Mouse (Mus musculus) testis, adult 2 months (tissue): ENCODE measurements around the gene Ficd. TPM values are rescaled to one million over a fixed set of nuclear protein-coding genes. Genes with fewer than 3 reads are reported as not detected.

Experiments
- H3K27ac ChIP-seq: fragments of 200-500 bp; 2 replicates; pipeline ENCODE4 v1.5.1; 2012; ENCODE audit warnings: low read depth, low read length; ENCODE audit not compliant: control insufficient read depth, insufficient read depth
- H3K27me3 ChIP-seq: fragments of 200-500 bp; 2 replicates; pipeline ENCODE4 v1.6.1; 2012; ENCODE audit warnings: mild to moderate bottlenecking, low read length, moderate library complexity; ENCODE audit not compliant: control insufficient read depth, insufficient read depth
- H3K36me3 ChIP-seq: fragments of 200-500 bp; 2 replicates; pipeline ENCODE4 v1.6.1; 2012; ENCODE audit warnings: mild to moderate bottlenecking, low read length; ENCODE audit not compliant: control insufficient read depth, insufficient read depth
- H3K4me1 ChIP-seq: fragments of 200-500 bp; 2 replicates; pipeline ENCODE4 v1.6.1; 2012; ENCODE audit warnings: low read length; ENCODE audit not compliant: control insufficient read depth, insufficient read depth
- H3K4me3 ChIP-seq: fragments of 200-500 bp; 2 replicates; pipeline ENCODE4 v1.5.1; 2012; ENCODE audit warnings: low read depth, mild to moderate bottlenecking, low read length, moderate library complexity, mixed read lengths; ENCODE audit not compliant: control insufficient read depth
- CTCF ChIP-seq: fragments of 200-500 bp; IDR thresholded peaks from 2 replicates; pipeline ENCODE4 v1.5.1; 2012; ENCODE audit warnings: low read depth, mild to moderate bottlenecking, inconsistent platforms, low read length, moderate library complexity; ENCODE audit not compliant: control insufficient read depth, insufficient read depth, insufficient replicate concordance
- POLR2A ChIP-seq: fragments of 200-500 bp; IDR thresholded peaks from 2 replicates; pipeline ENCODE4 v1.6.1; 2012; ENCODE audit warnings: low read depth, mild to moderate bottlenecking, inconsistent platforms, low read length, moderate library complexity; ENCODE audit not compliant: control insufficient read depth
- polyA plus RNA-seq: library from polyadenylated mRNA; depleted of rRNA; stranded (reverse); fragments of >200 nt; gene quantifications from 2 replicates; pipeline ENCODE4 v1.2.3, GENCODE M21; 2012

The Ficd gene
- polyA plus RNA-seq, 1 experiment = 5.2 TPM

DNA sequence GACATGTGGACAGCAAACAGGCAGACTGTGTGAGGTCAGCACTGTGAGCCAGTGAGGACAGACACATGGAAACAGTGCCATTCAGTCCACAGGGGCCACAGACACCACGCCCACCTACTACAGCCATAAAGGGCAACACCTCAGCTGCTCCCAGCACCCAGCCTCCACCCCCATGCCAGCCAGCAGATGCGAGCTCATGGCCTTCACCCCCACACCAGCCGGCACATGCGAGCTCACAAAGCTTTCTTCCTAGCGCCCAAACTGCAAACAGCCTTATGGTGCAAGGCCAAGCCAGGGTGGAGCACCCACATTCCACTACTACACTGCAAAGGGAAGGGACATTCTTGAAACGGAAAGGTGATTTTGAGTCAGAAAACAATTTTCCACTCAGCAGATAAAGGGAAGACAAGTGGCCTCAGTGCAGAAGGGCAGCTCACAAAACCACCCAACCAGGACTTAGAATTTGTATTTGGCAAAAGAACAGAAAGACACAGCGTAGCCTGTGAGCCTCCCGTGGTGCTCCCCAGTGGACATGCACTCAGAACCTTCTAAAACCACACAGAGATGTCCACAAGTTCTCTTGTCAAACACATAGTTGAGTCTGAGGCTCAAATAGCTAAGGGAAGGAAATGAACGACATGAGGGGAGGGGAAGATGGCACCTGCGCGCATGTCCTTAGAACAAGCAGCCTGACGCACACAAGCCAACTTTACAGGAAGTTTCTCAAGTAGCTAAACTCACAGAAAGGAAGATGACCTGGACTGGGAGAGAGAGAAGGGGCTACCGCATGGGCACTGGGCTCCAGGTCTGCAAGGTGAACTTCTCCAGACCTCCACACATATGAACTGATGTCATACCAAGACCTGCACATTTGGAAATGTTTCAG lies 30.3 kb downstream of the Ficd start:
- no peaks in the 10 kb centered on the region for H3K36me3 ChIP-seq
- TF ChIP-seq CTCF (no peak), POLR2A (no peak)
- peak overlapping the region; percentile 19; the same call in 1 of the 2 replicates for H3K27ac ChIP-seq

DNA sequence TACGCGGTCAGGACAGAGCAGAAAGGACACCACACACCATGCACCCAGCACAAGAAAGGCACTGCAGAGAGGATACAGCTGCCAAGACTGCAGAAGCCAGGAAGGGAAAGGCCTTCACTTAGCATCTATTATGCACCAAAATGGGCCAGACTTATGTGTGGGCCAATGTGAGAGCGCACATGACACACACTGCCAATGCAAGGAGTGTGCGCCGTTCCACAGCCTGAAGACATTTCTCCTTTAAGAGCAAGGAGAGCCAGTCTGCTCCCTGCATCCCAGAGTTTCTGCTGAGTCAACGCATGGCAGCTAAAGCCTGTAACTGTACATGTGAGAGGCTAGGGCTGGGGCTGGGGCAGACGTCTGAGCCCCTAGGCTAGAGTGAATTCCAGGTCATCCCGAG lies 33.2 kb downstream of the Ficd start:
- no peaks in the 10 kb centered on the region; the same call in 1 of the 2 replicates for H3K4me1 ChIP-seq
- no peak overlapping the region for H3K4me3 ChIP-seq
- no peak overlapping the region for H3K27ac ChIP-seq
- H3K27me3 ChIP-seq = no peaks in the 10 kb centered on the region
- no peak for TF ChIP-seq CTCF
- no peak for TF ChIP-seq POLR2A
- H3K36me3 ChIP-seq = no peaks in the 10 kb centered on the region

More for the DNA sequence above, 30.3 kb downstream of the Ficd start:
- no peaks in the 10 kb centered on the region; the same call in 1 of the 2 replicates for H3K4me1 ChIP-seq
- H3K27me3 ChIP-seq = no peaks in the 10 kb centered on the region
- no peak overlapping the region for H3K4me3 ChIP-seq

DNA sequence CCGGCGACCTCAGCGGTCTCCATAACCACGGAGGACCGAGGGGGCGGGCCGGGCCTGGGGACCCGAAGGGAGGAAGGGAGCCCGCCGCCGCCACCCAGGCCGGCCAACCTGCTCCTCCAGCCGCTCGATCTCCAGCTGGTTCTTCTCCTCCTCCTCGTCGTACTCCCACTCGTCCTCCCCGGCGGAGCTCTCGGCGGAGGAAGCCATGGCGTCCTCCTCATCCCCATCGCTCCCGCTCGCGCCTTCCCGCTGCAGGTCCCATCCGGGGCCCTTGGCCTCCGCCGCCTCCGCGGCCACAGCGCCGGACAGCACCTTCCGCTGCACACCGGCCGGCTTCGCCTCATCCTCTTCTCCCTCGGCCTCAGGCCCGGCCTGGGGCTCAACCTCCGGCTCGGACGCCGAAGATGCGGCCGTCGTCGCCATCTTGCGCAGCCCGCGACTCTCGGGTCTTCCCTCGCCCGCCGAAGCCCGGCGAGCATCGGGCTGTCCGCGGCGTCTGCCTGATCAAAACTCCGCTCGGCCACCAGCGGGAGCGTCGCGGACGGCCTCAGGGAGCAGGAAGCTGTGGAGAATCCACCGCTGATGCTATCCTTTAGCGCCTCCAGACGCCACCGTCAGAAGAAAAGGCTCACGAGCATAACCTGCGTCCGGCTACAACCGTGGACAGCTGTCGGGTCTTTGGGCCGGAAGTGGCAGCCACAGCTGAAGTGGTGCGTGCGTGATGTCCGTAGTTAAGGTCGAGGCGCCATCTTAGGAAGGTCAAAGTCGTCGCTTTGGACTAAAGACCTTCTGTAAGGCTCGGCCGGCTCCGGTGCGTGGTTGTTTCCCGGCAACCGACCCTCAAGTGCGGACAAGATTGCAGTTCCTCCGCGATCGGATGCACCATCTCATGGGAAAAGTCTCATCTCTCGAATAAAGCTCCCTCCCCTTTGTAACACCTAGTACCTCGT lies 35.9 kb downstream of the Ficd start:
- Histone ChIP-seq H3K36me3 (no peaks in the 10 kb centered on the region; the same call in 1 of the 2 replicates), H3K4me3 (peak overlapping the region; percentile 90), H3K27me3 (no peaks in the 10 kb centered on the region), H3K27ac (peak overlapping the region; percentile 98), H3K4me1 (no peaks in the 10 kb centered on the region; the same call in 1 of the 2 replicates)
- TF ChIP-seq CTCF (no peak), POLR2A (peak; percentile 70)

DNA sequence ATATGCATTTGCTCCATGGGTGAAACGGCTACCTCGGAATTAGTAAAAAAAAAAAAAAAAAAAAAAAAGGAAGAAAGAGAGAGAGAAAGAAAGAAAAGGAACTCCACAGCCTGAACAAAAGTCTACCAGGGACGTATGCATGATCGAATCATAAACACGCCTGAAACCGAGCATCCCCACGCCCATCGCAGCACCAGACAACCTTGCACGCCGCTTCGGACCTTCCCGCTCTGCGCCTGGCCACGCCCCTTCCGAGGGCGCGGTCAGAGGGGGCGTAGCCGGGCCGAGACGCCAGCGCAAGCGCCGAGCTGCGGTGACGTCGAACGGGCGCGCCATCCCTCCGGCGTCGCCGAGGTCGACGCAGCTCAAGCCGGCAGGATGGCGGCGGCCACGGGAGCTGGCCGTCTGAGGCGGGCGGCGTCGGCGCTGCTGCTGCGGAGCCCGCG lies 36.9 kb downstream of the Ficd start, which contains the start of the genes Sart3 and Iscu:
TSS of gene Sart3 (minus strand) at position 61 of the 446 bp plus-strand sequence.
TSS of gene Iscu (plus strand) at position 299 of the 446 bp plus-strand sequence.
- H3K27ac ChIP-seq = peak within 1 kb of the TSS; percentile 98
- H3K4me3 ChIP-seq = peak within 1 kb of the TSS; percentile 90
- TF ChIP-seq CTCF (no peak), POLR2A (peak; percentile 79)
- no peaks in the 10 kb centered on the region; the same call in 1 of the 2 replicates for H3K4me1 ChIP-seq
- H3K27me3 ChIP-seq = no peaks in the 10 kb centered on the region
- no peaks in the 10 kb centered on the region; the same call in 1 of the 2 replicates for H3K36me3 ChIP-seq

DNA sequence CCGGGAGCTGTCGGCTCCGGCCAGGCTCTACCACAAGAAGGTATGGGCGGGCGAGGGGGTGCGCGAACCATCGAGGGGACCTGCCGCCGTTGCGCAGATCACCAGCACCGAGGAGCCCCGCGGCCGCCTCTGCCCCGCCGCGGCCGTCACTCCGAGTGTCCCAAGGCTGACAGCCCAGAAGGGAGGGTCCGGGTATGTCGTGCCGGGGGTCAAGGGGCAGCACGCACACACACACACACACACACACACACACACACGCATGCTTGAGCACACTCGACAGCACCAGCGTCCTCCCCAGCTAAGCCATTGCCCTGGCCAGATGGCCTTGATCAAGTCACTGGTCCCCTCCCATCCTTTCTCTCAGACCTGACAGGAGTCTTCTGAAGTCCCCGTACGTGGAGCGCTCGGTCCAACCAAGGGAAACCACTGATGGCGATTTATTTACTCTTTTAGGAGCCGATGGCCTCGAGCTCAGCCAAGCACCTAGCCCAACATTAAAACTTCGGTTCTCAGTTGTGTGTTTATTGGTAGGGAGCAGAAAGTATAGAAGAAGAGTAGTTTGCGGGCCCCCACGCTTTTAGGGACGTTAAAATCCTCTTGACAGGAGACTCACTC lies 37.4 kb downstream of the Ficd start:
- no peaks in the 10 kb centered on the region for H3K27me3 ChIP-seq
- H3K27ac ChIP-seq = no peak overlapping the region
- peak overlapping the region; percentile 90 for H3K4me3 ChIP-seq
- TF ChIP-seq CTCF = no peak
- no peak for TF ChIP-seq POLR2A
- H3K36me3 ChIP-seq = no peaks in the 10 kb centered on the region; the same call in 1 of the 2 replicates
- H3K4me1 ChIP-seq = no peaks in the 10 kb centered on the region; the same call in 1 of the 2 replicates

DNA sequence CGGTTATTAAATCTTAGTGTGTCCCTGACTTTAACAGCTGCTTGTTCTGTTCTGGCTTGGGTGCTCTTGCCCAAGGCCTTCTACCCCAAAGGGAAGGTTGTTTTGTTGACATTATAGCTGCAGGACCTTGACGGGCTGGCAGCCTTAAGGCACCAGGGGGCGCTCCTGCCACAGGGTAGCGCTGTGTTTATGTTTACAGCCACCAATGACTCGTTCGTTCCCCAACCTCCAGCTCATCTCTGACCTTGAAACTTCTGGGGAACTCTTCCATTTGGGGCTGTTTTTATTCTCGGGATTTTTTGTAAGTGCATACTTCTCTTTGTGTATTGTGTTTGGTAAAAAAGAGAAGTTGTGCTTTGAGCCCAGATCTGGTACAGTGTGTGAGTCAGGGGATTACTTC lies 38.1 kb downstream of the Ficd start:
- no peaks in the 10 kb centered on the region; the same call in 1 of the 2 replicates for H3K4me1 ChIP-seq
- H3K27me3 ChIP-seq = no peaks in the 10 kb centered on the region
- H3K36me3 ChIP-seq = no peaks in the 10 kb centered on the region; the same call in 1 of the 2 replicates
- TF ChIP-seq CTCF = peak; percentile 83; the same call in 1 of the 2 replicates
- TF ChIP-seq POLR2A = no peak
- no peak overlapping the region for H3K27ac ChIP-seq
- peak overlapping the region; percentile 90 for H3K4me3 ChIP-seq
